Mouse (Mus musculus) gastrocnemius, postnatal 36 days (tissue): Measurements from ENCODE around the gene Pitpnm2. TPM values are rescaled to one million over a fixed set of nuclear protein-coding genes. Genes with fewer than 3 reads are reported as not detected.

Source experiments
- DNase-seq, 2 experiments: peaks; one replicate each; pipeline ENCODE4 v3.0.0; 2022
- intact Hi-C: fragments of 180-260 bp; cut with DNase I; formaldehyde crosslinking; loops from one replicate; pipeline ENCODE4 v1.15.1; 2025
- total RNA-seq, 2 experiments: library from RNA; stranded (reverse); gene quantifications; 2 replicates each; pipeline ENCODE4 v1.2.3; 2021

Gene Pitpnm2
- total RNA-seq, 2 experiments from 2014 or later, result 18.0 to 19.3 TPM

DNA sequence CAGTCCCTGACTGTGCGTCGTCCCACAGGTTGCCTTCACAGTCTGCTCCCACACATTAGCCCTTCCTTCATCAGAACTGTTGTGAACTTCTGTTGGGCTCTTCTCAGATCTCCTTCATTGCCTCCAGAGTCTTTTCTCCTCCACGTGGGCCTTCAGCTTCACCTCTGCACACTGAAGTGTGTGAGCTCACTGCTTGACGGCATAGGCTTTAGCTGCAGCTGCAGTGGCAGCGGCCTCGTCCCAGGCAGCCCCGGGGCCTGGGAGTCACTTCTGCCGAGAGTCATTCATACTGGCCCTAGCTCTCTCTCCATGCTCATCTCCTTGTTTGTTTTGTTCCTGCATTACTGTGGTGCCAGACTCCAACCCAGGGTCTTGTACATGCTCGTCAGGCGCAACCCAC, 81.9 kb downstream of the Pitpnm2 start:
- intact Hi-C loops, result loop anchor here (5.0 kb wide), 1 partner anchor 80 kb away; the partner anchor contains the start of gene Pitpnm2
- no peak for DNase-seq

DNA sequence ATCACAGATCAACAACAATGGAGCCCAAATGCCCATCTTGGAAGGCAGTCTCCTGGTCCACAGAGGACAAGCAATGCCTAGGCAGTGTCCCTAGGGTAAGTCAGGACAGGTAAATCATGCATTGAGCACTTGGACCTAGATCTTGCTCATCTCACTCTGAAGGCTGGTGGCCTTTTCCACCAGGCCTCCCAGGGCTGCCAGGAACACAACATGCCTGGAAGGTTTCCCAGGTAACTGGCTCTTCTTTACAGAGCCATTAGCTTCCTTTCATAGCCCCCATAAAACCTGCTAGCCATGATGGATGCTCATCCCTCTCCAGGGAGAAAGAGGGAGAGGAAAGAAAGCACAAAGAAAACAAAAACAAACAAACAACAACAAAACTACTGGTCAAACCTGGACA, 82.8 kb downstream of the Pitpnm2 start:
- DNase-seq, result no peak
- intact Hi-C loops, result loop anchor here (5.0 kb wide), 1 partner anchor 81 kb away; the partner anchor contains the start of gene Pitpnm2

DNA sequence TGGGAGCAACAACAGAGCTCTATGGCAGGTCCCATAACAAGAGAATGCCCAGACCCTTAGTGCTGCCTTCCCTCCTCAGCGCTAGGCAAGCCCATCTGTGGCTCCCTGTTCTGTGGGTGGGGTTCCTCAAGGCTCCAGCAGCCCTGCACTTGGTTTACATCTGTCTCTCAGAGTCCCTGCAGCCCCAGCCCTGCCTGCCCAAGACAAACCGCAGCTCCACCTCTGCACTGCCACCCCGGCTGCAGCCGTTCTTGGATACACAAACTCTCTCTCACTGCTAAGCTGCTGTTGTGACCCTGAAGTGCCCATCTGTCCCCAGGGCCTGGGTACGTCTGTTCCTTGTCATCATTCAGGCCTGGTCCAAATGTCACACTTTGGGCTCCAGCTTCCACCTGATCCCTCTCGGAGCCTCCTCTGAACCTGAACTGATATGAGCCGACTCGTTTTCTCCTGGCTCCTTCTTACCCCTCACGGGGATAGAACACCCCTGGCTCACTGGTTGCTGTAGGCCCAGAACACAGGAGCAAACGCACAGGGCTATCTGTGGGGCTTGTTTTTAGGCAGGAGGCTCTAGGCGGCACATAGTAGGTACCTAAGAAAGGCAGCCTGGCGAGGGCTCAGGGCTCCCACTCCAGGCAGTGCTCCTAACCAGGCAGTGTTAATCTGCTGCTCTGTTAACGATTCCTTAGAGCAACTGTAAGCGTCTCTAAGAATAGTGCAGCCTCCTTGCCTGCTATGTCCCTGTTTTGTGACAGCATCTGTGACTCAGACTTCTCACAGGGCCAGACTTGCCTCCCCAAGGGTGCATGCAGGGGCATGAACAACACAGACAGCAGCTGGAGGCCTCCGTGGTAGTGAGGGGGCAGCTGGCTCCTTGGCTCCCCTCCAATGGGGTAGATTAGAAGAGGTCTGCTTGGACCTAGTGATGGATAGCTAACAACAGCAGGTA, 83.7 kb downstream of the Pitpnm2 start:
- intact Hi-C loops, result loop anchor here (5.0 kb wide), 1 partner anchor 81 kb away; the partner anchor contains the start of gene Pitpnm2

DNA sequence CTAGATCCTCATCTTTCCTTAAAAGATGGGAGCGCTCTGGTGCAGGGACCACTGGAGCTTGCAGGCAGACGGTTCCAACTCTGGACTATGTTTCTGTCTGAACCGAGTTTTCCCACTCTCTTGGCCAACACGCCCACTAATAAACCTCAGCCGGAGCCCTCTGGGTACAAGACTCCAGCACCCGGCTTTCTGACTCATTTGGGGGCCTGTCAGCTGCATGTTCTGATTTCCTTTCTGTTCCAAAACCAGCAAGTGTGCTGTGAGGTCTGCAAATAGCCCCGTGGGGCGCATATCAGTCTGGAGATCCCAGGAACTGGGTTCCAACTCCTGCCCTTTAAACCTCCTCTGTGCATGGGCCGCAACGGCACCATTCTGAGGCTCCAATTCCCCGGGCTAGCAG, 86.1 kb downstream of the Pitpnm2 start:
- no peak for DNase-seq
- intact Hi-C loops, result loop anchor here (5.0 kb wide), 1 partner anchor 134 kb away; no protein-coding TSS in a partner anchor

More for the DNA sequence above, 83.7 kb downstream of the Pitpnm2 start:
- DNase-seq, result no peak

DNA sequence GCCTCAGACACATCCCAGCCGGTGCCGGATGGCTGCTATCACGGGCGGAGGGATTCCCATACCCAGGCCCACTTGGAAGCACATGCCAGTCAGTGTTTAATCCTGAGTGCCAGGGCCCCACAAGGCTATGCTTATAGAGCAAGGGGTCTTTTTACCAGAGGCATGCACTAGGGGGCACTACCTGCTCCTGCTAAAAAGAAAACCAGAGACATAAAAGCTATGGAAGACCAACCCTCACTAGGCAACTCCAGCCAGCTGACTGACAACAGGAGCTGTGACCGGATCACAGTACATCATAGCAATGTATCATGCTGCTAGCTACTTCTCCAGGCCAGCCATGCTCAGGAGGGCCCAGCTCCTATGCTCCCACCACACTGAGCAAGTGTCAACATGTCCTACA, 87.0 kb downstream of the Pitpnm2 start:
- DNase-seq, result peak; percentile 51 to 54
- intact Hi-C loops, result loop anchor here (5.0 kb wide), 1 partner anchor 135 kb away; no protein-coding TSS in a partner anchor

DNA sequence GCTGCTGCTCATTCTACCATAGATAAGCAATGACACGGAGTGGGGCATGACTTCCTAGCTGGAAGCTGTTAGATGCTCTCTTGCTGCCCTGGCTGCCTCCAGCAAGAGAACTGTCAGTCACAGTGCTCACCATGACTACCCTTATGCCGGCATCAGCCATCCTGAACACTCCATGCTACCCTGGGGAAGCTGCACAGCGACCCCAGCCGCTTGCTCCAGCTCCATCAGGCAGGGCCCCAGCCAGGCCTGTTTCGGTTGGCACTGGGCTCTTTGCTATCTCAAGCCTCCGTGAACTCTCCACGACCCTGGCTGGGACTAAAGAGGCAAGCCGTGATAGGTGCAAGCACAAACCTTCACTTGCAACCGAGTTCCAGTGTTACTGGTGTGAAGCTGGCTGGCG, 87.7 kb downstream of the Pitpnm2 start:
- intact Hi-C loops, result loop anchor here (5.0 kb wide), 1 partner anchor 135 kb away; no protein-coding TSS in a partner anchor
- DNase-seq, result no peak

DNA sequence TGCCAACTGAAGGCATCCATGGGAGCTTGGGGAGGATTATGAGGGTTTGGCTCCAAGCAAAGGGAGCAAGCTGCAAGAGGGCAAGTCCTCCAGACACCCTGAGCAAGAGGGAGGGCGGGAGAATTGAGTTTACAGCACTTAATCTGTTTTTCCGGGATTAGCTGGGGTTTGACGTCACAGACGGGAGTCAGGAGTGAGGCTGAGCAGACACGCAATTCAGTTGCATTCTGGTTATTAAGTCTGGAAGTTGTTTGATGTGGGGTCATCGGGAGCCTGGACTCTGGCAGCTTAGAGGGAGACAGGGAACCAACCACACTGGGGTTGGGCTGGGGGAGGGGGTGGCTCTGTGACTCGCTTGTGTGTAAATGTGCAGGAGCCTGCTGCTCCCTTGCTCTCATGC, 90.1 kb downstream of the Pitpnm2 start:
- DNase-seq, result no peak
- intact Hi-C loops, result no loop called here

DNA sequence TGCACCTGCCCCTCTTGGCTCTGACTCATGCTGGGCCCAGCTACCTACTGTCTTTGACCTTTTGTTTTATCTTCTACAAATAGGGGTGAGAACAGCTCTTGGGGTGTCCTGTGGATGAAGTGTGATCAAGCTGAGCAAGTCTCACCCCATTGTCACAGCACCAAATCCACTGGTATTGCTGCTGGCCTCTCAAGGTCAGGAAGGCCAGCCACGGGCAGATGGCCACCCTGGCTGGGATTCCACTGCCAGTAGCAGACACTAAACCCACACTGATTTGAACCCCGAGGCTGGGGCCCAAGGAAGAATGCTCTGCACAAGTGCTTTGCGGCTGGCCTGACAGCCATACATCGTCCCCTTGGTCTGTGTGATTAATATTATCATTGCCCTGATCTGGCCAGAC, 91.3 kb downstream of the Pitpnm2 start:
- intact Hi-C loops, result no loop called here
- no peak for DNase-seq

DNA sequence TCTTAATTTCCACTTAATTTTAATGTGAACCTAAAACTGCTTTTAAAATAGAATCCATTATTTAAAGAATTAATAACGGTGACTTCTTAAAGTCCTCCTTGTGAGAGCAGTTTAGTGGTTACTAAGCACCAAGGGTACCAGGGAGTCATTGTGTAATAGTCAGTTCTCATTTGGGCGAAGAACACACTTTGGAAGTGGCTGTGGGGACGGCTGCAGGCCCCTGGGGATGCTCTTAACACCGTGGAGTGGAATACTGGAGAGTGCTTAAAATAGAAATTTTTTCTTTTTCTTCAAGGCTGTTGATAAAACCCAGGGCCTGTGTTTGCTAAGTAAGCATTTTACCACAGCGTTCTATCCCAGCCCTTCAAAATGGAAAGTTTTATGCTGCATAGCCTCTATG, 93.6 kb downstream of the Pitpnm2 start:
- intact Hi-C loops, result no loop called here
- DNase-seq, result no peak

DNA sequence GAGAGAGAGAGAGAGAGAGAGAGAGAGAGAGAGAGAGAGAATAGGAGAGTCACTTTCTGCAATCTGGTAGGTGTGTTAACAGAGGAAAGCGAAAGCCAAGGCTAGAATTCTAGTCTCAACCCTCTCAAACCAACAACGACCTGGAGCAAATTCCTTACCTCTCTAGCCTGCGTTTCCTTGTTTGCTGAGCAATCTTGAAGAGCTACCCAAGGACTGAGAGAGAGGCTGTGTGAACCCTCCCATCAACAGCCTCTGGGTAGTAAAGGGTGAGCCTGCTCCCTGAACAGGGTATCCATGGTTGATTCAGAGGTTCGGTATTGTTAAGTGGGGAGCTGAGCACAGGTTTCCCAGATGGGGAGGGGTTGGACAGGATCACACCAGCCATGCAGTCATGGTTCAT, 96.8 kb downstream of the Pitpnm2 start:
- no peak for DNase-seq
- intact Hi-C loops, result no loop called here

DNA sequence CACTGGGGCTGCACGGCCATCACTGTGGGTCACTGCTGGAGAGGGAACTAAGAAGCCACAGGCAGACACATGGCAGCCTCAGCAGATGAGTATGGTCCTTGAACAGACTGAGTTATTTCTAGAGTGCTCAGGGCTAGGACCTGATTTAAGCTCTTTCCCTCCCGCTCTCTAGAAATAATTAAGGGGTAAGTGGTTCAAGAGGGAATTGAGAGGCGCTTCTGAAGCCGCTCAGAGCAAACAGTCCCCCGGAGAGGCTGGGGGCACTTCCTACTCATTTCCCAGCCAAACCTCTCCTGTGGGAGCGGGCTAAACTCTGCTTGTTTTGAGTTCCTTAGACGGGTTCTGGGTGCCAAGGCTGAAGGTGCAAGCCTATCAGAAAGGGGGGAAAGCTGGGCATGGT, 98.7 kb downstream of the Pitpnm2 start:
- intact Hi-C loops, result no loop called here

DNA sequence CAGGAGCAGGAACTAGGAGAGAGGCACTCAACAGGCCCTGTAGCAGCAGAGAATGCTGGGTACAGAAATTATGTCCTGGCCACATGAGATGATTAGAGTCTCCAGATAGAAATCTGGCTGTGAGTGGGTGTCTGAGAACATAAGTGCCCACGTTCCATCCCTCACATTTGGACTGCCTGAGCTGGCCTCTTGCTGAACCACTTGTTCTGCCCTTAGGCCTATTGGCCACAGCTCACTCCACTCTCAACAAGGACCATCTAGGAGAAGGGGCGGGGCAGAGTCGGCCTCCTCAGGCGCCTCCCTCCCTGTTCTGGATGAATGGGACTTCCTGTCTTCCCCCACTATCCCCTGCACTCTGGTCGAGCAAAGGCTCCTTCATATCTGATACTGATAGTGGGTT, 100.5 kb downstream of the Pitpnm2 start:
- intact Hi-C loops, result no loop called here
- DNase-seq, result no peak

More for the DNA sequence above, 98.7 kb downstream of the Pitpnm2 start:
- DNase-seq, result no peak

DNA sequence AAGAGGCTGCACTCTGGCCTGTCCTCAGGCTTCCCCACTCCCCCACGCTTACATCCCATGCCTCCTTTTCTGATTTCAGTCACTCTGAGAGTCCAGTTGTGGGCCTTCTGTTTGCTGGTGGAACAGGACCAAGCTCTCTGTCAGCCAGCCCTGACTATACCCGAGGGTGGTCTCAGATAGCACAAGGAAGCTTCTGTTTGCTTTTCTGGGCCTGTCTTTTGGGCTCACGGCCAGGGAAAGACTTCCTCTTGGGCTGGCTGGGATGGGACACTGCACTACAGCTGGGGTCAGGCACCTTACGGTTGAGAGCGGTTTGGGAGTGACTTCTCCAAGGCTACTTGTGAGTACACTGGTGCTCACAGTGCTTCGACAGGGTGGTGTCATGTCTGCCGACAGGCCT, 111.5 kb downstream of the Pitpnm2 start:
- intact Hi-C loops, result loop anchor here (10.0 kb wide), 1 partner anchor 267 kb away; no protein-coding TSS in a partner anchor
- no peak for DNase-seq

DNA sequence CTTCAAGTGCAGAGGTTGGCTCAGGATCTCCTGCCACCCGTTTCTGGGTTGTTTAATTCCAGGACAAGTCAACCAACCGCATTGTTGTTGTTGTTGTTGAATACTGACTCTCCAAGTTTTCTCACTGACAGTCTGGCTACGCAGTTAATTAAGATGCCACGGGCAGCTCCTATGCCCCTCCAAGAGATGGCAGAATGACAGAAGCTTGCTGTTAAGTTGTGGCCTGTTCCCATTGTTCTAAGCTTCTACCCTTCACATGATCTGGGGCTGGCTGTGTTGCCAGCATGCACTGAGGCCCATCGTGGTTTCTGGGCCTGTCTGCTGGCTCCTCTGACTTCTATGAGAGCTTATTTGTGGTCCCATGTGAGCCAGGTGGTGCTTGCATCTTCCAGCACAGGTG, 115.3 kb downstream of the Pitpnm2 start:
- intact Hi-C loops, result loop anchor here (10.0 kb wide), 1 partner anchor 271 kb away; no protein-coding TSS in a partner anchor
- DNase-seq, result no peak

DNA sequence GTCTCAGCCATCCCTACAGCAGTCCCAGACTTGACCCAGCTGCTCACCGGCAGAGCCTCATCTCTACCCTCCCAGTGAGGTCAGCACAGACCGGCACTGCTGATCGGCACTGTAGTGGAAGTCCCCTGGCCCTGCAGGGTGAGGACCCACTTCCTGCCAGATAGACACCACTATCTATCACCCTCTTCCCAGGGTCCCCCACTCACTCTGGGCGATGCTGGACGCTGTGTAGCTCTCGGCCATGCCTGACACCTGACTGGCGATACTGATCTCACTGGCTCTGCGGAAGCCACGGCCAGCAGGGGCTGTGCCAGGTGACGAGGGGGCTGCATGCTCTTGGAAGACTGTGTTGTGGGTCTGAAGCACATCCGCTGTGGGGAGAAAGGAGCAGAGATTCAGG, 124.5 kb downstream of the Pitpnm2 start:
- DNase-seq, result no peak
- intact Hi-C loops, result loop anchor here (10.0 kb wide), 1 partner anchor 430 kb away; the partner anchor contains the start of gene Ddx55

DNA sequence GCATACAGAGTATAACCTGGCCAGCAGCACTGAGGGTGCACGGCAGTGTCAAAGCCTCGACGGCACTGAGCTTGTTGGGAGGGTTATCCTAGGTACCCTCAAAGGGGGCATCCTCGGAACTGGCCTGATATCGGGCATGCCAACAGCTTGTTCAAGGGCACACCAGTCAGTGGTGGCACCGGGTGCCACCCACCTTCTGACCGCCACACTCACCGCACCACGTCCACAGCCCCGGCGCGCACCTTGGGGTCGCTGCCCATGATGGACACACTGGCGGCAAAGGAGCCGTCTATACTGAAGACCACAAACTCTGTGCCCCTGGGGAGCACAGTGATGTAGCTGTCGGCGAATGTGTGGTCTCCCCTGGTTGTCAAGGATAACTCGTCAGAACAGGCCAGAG, 127.2 kb downstream of the Pitpnm2 start:
- intact Hi-C loops, result loop anchor here (10.0 kb wide), 1 partner anchor 432 kb away; the partner anchor contains the start of gene Ddx55

DNA sequence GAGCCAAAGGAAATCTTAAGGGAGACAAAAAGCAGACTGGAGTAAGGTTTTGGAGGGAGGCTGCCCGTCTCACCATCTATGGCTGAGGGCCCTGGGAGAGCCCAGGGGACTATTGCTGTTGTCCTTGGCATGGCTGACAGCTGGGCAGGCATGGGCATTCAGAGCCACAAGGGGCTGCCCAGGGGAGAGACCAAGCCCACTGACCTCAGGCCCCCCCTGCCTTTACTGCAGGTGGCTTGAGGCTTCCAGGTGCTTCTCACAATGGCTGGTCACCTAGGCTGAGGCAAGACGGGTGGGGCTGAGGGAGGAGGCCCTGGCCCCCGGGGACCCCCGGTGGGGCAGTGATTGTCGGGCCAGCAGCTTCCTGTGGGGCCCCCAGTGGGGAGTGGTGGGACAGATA, 130.4 kb downstream of the Pitpnm2 start:
- intact Hi-C loops, result no loop called here
- DNase-seq, result no peak

More for the DNA sequence above, 127.2 kb downstream of the Pitpnm2 start:
- DNase-seq, result no peak

DNA sequence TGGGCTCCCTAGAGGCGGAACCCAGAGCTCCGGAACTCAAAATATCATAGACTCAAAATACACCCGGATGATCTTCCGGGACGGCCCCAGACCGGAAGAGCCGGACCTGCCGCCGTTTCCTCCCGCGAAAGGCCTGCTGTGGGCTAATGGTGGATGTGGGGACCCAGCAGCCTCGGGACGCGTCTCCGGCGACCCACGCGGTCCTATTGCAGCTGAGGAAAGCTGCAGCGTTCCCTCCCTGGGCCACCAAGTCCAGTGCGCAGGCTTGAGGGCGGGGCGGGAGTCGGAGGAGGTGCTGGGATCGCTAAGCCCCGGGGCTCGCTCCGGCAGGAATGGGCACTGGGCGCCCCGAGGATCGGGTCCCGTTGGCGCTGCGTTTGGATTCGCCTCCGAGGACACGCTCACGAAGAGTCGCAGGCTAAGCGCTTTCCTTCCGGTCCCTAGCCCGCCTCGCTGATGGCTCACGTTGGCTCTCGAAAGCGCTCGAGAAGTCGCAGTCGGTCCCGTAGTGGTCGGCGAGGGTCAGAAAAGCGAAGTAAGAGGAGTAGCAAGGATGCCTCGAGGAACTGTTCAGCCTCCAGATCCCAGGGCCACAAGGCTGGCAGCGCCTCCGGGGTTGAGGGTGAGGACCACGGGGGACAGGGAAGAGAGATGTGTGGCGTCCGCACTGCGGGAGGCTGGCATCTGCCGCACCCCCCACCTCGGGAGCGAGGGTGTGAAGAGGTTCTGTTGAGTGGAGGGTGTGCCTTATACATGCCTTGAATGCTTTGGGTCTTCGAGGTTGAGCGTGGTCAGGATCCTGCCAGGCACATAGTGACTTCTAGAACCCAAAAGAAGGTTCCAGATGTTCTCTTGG, 133.3 kb downstream of the Pitpnm2 start, which contains the start of gene Arl6ip4:
Arl6ip4 (plus strand) TSS at position 100 of the 856 bp plus-strand sequence.
- peak; percentile 67 to 74 for DNase-seq
- intact Hi-C loops, result no loop called here

DNA sequence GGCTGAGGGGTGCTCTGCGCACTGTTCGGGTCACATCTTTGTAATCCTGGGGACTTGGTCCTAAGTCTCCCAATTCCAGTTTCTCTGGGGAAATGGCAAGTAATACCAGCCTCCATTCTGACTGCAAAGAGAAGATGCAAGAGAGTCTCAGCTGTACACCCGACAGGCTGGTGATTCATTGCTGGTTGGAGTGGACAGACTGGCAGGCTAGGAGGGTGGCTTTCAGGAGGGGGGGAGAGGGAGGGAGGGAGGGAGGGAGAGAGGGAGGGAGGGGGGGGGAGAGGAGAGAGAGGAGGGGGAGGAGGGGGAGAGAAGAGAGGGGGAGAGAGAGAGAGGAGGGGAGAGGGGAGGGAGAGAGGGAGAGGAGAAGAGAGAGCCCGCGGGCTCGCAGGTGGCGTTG, 134.0 kb downstream of the Pitpnm2 start:
- intact Hi-C loops, result no loop called here

DNA sequence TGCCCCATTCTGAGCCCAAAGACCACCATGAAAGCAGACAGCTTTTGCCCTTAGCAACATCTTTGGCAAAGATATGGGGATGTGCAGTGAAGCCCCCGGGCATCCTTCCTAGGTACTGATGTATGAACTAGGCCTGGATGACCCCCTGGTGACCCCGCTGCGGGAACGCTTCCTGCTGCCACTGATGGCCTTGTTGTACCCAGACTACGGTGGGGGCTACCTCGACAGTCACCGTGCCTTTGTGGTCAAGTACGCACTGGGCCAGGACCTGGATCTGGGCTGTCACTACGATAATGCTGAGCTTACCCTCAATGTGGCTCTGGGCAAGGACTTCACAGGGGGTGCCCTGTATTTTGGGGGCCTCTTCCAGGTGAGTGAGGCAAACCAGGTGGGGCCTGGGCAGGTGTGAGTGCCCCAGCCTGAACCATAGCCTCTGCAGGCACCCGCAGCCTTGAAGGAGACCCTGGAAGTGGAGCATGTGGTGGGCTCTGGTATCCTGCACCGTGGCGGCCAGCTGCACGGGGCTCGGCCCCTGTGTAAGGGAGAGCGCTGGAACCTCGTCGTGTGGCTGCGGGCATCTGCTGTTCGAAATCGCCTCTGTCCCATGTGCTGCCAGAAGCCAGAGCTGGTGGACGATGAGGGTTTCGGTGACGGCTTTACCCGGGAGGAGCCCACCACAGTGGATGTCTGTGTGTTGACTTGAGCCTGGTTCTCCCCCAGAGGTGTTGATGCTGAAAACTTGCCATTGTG, 135.1 kb downstream of the Pitpnm2 start:
- intact Hi-C loops, result no loop called here
- no peak for DNase-seq

More for the DNA sequence above, 134.0 kb downstream of the Pitpnm2 start:
- no peak for DNase-seq
